Mouse (Mus musculus) kidney, postnatal 10 days (tissue): ENCODE measurements around the gene Gm20721.
"Not testable (repeated sequence)": the region's sequence is repeated elsewhere in the genome, so short reads cannot be mapped to it uniquely, and the experiment has no call there.

ENCODE experiments used
- DNase-seq: peaks from one replicate; pipeline ENCODE4 v3.0.0; 2021; ENCODE audit warnings: mixed read lengths

Gm20721 gene

DNA sequence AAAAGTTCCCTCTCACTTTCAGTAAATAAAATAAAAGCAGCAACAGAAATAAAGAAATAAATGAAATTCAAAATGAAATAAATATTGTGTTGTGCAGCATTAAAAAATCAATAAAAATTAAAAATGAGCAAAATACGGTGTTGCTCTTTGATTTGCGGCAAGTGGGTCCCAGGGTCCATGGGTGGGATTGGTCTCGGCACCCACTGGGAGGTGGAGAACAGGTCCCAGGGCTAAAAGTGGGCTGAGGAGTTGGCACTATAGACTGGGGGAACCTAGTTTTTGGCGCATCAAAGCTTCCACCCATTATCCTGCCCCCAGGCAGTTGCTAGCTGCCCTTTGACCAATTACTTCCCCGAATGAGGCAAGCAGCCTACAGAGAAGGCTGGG is at the start of gene Gm20721:
Gene Gm20721, minus strand, starts transcription at position 101 of the 387 bp plus-strand sequence.
- DNase-seq: no peak

DNA sequence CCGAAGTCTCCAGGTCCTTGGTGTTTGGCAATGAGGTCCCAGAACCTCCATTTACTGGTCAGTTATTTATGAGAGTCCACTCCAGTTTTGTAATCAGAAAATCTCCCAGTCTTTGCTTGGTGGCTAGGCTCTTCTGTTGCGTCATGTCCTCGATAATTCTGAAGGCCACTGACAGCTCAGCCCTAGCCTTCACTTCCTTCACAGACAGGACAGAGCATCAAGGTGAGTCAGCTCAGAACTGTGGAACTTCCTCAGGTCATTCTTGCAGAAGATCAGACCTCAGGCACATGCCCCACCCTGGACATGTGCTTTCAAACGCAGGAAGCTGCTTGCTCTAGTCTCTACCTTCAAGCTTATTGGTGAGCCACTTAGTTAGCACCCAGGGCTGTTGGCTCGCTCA is 46.9 kb upstream of the Gm20721 start:
- DNase-seq: no peak

DNA sequence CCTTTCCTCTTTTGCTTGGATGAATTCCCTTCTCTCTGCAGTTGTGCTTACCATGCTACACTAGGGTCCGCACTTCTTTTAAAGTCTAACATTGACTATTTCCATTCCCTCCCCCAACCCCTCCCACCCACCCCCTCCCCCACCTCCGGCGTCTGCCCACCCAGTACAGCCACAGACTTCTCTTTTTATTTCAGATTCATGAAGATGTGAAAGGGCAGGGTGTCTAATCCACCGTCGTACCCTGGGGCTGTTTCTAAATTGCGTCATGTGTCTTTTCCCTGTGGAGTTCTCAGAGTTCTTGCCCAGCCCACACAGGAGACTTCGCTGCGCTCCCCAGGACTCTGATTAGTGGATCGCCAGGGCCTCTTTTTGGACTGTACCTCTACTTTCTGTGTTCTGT is 46.0 kb upstream of the Gm20721 start:
- no peak for DNase-seq

DNA sequence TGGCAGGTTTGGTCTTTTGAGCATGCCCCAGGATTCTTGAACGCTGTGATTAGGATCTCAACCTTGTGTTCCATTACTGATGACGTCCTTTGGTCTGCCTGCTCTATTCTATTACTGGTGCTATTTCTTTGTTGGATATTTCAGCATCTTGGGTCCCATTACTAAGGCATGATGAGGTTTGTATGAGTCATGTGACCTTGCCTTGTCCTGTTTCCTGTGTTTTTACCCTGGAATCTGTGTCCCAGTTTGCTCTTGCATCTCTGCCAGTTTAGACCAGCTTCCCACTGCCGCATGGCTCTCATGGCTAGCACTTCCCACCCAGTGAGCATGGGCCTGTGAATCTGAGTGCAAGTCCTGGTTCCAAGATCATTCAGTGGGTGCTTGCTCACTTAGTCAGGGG is 45.4 kb upstream of the Gm20721 start:
- DNase-seq: no peak

DNA sequence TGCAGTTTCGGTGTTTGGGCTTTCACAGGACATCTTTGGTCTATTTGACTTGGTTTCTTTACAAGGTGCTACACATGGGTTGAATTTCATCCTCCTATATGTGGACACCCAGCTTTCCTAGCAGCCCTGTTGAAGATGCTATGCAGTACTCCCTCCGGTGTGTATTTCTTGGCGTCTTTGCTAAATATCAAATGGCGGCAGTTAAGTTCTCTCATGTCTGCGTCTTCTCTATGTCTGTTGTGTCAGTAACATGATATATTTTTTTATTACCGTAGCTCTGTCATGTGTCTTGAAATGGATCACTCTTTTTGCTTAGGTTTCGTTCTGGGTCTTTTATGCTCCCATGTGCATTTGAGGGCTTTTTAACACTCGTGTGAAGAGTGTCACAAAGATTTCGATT is 34.5 kb upstream of the Gm20721 start:
- no peak for DNase-seq

DNA sequence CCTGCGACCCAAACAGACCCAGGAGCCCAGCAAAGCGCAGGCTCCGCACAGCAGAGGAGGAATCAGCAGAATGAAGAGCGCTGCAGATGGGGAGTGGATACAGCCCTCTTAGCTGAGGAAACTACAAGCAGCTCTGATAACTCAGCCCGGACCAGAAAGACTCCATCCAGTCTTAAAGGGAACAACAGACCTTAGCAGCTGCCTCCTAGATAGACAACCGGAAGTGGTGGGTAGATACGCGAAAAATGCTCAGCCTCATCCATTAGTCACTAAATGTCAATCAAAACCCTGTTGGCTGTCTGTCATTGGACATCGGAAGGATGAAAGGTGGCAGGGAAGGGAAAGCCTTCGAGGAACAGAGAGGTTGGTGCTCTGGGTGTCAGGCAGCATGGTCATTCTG is 20.1 kb upstream of the Gm20721 start:
- no peak for DNase-seq

DNA sequence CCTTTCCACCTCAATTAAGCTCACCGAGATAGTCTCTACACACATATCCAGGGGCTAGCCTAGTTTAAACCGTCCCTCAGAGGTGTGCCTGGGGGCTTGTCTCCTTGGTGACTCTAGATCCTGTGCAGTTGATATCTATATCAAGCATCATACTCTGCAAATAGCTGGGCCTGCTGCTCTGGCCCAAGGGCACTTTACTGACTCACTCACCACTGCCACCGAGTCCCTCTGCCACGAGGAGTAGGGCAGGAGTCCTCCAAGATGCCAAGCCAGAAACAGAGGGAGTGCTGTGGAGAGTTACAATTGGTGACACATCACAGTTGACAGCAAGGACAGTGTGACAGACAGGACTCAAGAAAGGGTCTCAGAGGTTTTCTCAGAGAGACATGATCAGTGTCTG is 13.1 kb upstream of the Gm20721 start:
- DNase-seq: no peak

DNA sequence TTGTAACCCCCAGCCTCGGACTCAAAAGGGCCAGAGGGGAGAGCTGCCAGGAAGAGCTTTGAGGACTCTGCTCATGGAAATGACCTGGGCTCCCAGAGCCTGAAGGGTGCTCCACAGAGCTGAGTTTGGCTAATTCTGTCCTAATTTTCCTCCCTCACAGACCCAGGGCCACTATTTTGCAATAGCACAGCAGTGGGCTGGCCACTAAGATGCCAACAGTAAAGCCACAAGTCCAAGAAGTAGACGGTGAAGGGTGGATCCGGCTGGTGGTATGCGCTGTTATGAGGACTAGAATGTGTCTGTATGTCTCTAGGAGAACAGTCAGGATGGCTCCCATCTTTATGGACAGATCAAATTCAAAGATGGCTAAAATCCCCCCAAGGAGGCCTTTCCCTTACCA is 12.0 kb upstream of the Gm20721 start:
- no peak for DNase-seq

DNA sequence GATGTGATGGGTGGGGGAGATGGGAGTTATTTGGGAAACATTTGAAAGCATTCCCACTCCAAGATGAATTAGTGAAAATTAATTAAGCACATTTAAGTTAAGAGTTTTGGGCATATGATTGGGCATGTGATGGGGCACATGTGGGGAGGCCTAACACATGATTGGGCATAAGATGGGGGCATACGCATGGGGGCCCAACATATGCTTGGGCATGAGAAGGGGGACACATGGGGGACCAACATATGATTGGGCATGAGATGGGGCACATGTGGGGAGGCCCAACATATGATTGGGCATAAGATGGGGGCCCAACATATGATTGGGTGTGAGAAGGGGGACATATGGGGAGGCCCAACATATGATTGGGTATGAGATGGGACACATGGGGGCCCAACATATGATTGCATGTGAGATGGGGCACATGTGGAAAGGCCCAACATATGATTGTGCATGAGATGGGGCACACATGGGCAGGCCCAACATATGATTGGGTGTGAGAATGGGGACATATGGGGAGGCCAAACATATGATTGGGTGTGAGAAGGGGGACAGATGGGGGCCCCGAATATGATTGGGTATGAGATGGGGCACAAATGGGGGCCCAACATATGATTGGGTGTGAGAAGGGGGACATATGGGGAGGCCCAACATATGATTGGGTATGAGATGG is 622 bp upstream of the Gm20721 start:
- DNase-seq: not testable (repeated sequence)

DNA sequence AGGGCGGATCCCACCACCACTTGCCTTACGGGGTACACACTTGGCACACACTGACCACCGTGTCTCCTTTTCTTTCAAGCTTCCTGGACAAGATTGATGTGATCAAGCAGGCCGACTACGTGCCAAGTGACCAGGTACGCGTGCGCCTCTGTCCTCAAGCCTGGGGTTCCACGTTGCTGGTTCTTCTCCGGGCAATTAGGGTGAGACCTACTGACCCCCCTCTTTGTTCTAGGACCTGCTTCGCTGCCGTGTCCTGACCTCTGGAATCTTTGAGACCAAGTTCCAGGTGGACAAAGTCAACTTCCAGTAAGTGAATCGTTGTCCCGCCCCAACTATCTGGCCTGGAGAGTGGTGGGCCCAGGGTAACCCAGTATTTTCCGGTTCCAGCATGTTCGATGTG is 1.5 kb downstream of the Gm20721 start:
- DNase-seq: no peak

DNA sequence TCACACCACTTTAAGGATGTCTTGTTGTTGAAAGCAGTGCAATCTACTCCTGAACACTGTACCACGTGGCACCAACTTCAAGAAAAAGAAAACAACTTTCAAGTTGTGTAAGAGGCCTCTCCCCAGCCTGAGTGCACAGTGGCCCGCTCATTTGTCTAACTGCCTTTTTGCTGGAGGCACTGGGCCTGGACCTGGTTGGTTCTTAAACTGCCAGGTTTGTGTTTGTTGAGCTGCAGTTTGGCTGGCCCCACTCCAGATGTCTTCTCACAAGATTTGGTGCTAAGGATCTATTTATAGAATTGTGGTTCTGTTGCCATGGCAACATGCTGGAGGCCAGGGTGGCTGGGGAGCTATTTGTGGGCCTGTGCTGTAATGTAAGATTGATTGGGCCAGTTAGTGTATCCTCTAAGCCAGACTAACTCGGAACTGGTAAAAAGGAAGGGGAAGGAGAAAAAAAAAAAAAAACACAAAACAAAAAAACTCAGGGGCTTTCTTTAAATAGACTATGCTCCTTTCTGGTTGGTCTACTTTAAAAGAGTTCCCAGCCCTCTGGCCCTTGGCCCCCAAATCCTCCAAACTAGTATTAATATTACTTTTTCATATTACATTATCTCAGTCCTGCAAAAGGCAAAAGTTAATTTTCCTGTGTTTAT is 2.4 kb downstream of the Gm20721 start:
- peak; percentile 91 for DNase-seq

DNA sequence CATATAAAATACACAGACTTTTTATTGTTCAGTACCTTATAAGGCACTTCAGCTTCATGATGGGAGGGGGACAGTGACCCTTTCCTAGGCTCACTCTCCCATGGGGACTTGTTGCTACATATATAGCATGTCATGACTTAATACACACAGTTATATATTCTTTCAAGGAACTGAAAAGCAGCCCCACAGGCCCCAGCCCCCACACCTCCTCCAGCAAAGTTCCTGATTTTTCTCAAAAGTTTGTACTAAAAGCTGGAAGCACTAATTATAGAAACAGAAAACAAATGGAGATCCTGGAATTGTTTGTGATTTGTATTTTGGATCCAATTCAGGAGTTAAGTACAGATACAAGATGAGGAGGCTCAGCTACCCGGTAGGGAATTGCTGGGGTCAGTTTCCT is 2.9 kb downstream of the Gm20721 start:
- no peak for DNase-seq

DNA sequence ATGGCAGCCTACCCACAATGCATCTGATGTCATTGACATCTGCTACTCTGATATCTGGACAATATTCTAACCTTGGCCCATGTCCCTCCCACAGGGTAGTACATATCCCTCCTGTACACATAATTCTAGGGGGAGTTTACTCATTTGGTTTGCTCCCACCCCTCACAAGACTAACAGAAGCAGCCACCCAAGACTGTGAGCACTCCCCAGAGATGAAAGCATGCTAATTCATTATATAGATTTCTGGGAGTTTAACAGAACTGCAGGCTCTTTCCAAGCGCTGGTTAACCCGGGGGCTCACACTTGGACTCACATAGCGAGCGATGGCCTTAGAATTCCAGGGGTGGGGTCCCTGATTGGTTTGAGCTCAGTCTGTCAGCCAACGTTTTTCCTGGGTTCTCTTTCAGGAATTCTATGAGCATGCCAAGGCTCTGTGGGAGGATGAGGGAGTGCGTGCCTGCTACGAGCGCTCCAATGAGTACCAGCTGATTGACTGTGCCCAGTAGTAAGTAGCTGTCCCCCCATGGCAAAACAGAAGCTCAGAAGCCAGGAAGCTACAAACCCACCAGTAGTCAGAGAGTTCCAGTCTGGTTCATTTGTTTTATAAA is 3.6 kb downstream of the Gm20721 start:
- no peak for DNase-seq

DNA sequence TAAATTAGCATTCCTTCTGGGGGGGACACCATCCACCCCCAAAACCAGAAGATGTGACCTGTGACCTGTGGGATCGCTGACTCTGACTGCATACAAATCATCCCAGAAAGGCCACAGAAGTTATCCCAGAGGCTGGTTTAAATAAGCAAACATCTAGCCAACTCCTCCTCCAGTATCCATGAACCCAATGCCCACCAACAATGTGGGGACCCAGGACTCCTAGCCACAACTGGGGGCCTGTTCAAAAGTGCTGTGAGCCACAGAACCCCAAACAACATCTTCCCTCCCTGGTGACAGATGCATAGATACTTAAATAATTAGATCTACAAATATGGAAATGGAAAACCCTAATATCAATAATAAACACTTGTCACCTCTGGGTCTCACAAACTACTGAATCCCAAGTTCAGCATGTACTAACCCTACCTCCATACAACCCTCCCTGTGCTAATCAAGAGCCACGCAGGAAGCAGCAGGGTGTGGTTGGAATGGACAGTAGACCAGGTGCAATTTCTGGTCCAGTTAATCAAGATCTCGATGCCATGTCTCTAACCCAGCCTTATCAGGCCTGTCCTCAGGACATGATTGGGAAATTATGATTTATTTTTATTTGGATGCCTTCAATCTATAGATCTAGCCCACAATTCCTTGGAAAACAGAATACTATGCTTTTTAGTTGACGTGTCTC is 5.5 kb downstream of the Gm20721 start:
- DNase-seq: no peak

DNA sequence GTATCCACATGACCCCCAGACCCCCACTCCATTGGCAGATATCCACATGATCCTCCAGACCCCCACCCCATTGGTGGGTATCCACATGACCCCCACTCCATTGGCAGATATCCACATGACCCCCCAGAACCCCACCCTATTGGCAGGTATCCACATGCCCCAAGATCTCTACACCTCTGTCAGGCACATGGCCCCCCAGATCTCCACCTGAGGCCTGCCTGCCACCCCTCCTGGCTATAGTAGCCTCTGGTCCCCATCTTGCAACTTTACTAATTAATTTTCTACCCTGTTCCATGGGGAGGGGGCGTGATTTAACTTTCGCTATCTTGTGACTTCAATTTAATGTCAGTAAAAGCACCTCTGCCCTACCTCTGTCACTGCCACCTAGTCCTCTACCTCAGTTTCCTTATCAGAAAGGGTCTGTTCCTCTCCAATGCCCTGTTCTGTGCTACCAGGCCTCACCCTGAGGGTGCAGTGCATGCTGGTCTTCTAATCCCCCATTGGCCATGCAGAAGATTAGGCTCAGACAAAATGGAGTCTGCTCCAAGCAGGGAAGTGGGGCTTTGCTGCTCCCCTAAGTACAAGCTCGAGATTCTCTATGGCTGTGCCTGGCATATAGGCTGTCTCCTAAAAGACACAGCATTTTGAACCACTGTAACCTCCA is 6.2 kb downstream of the Gm20721 start:
- no peak for DNase-seq

DNA sequence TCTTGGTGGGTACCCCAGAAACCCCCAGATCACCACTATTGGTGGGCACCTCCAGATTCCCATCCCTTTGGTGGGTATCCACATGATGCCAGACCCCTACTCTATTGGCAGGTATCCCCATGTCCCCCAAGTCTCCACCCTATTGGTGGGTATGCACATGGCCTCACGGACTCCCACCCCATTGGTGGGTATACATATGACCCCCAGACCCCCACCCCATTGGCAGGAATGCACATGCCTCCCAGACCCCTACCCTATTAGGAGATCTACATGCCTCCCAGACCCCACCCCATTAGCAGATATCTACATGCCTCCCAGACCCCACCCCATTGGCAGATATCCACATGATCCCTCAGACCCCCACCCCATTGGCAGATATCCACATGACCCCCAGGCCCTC is 6.8 kb downstream of the Gm20721 start:
- DNase-seq: no peak

DNA sequence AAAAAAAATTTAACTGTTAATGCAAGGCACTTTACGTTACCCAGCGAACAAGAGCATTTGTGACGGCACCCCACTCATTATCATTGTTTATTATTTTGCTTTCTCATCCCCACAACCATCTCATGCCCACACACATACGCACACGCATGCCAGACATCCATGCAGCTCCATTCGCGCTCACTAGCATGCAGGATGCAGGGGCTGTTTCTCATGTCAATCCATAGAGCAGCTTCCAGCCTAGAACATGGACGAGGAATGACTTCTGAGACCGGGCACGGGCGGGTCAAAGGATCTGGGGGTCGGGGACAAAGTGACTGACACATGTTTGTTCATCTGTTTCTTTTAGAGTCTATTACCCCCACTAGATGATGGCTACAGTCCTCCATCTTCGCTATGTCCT is 9.2 kb downstream of the Gm20721 start:
- no peak for DNase-seq

DNA sequence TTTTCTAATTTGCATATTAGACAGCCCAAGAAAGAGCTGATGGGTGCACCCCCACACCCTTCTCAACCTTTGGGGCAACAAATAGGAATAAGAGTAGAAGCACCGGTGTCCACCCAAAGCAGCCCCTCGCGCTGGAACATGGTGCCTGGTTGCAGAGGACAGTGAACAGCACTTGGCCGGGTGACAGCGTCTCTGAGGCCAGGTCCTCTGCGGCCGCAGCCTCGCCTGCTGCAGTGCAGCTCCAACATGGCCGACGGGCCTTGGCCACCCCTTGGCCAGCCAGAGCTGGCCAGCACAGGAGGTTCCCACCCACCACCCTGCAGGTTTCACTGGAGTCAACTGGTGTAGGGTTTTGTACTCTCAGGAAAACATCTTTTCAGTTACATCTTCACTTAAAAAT is 12.1 kb downstream of the Gm20721 start:
- DNase-seq: no peak

DNA sequence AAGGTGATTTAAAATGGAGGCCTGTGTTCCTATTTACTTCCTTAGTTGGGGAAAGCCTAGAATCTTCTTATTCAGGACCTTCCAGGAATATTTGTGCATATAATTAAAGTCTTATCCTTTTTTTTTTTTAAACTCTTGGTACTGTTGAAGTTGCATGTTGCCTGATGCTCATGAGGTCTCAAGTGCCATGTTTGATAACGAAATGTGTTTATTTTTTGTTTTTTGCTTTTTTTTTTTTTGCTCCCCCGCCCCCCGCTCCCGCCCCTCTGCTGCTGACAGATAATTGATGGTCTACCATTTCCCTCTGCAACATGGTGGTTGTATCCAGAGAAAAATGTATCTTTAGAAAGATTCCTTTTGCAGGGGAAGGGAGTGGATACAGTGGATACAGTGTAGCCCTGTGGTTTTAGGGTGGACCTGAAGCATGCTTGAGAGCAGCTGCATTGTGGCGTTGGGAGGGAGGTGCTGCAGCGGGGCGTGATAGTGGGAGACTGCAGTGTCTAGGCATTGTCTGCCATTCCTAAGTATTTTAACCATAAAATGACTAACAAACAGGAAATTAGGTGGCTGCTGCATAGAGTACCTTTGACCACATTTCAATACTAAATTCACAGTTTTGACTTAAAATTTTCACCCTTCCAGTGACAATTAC is 13.1 kb downstream of the Gm20721 start:
- no peak for DNase-seq

DNA sequence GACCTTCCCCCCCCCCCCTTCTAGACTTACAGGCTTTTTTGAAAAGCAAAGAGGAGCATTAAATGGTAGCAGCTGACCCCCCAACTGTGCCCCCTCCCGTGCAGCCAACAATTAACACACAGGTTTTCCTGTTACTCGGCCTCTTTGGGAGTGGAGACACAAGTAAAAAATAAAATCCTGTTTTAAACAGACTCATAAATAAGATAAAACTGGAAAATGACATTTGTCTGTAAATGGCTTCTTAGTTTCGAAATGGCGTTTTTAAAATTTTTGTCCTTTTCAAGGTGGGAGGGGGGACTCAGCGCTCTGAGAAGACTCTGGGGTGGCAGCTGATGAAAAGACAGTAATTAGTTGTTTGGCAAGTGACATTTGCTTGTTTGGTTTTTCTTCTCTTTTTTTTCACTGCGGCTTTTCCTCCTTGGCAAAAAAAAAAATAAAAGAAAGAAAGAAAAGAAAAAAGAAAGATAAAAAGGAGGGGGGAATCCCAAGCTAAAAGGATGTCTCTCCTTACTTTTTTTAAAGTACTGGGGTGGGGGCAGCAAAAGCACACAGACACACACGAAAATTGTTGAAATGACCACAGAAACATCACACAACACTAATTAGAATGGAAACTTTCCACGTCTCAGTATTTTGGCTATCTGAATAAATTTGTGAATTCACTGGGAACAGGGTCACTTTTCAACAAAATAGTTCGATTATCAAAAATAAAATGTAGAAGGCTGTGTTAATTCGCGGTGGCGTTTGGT is 15.1 kb downstream of the Gm20721 start:
- DNase-seq: no peak

DNA sequence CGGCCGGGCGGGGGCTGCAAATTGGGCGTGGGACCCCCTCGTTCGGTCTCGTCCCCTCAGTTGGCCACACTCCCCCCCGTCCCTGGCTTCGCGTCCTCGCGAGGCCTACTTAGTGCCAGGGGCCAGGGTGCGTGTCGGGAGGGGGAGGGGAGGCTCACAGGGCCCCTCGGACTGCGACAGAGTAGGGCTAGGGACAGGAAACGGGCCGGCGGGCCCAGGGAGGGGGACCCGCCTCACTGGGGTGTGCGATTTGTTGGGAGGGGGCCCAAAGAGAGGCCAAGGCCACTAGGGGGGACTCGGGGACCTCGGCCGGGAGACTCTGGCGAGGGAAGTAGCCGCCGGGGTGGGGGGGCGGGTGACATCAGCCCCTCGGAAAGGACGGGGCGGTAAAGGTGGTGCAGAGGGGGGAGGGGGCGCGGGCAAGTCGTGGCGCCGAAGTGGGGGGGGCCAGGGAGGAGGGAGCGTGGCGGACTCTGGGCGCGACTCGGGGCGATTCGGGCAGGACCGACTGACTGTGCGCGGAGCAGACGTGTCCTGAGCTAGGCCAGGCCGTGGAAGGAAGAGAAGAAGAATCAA is 15.8 kb downstream of the Gm20721 start:
- peak; percentile 87 for DNase-seq
